Mouse (Mus musculus): ENCODE results near the gene Ehbp1. TPM values are rescaled to one million over a fixed set of nuclear protein-coding genes. Genes with fewer than 3 reads are reported as not detected.

Gene Ehbp1
- polyA plus RNA-seq, 1 experiment from 2014 or later: 23.5 TPM

- Histone ChIP-seq H3K4me3 (replicated peaks; ENCODE audit: low read length) (peak overlapping the region; percentile 59), H3K27me3 (replicated peaks; ENCODE audit: control insufficient read depth, insufficient read depth, low read length) (peaks cover 32% of the 10 kb centered on the region), H3K27ac (ENCODE audit: low read length) (peak overlapping the region; percentile 88), H3K36me3 (ENCODE audit: control insufficient read depth, insufficient read depth) (no peaks in the 10 kb centered on the region), H3K4me1 (replicated peaks; ENCODE audit: control insufficient read depth, insufficient read depth, low read length) (peaks cover 42% of the 10 kb centered on the region), H3K4me2 (ENCODE audit: low read length) (peak overlapping the region; percentile 68), H3K9ac (replicated peaks; ENCODE audit: low read depth, low read length) (peak overlapping the region; percentile 27), H3K9me3 (ENCODE audit: control insufficient read depth, low read length) (no peaks in the 10 kb centered on the region)
- no peak for ATAC-seq
- WGBS: under 1% methylated on average over 31 of the region's 31 CpGs
Measured at GRCm38 (mm10) chr11:22003341-22003981, 338.6 kb downstream of the Ehbp1 start.

GRCm38 (mm10) chr11:22002783-22003340 lies 339.2 kb downstream of the Ehbp1 start, which contains the start of gene Otx1:
Gene Otx1, minus strand, starts transcription at chr11:22002897.
- ATAC-seq: no peak
- Histone ChIP-seq H3K27ac (ENCODE audit: low read length) (peak within 1 kb of the TSS; percentile 88), H3K4me3 (replicated peaks; ENCODE audit: low read length) (peak within 1 kb of the TSS; percentile 59), H3K4me1 (replicated peaks; ENCODE audit: control insufficient read depth, insufficient read depth, low read length) (peaks cover 39% of the 10 kb centered on the region), H3K27me3 (replicated peaks; ENCODE audit: control insufficient read depth, insufficient read depth, low read length) (peaks cover 34% of the 10 kb centered on the region), H3K36me3 (ENCODE audit: control insufficient read depth, insufficient read depth) (no peaks in the 10 kb centered on the region), H3K9me3 (ENCODE audit: control insufficient read depth, low read length) (no peaks in the 10 kb centered on the region), H3K9ac (replicated peaks; ENCODE audit: low read depth, low read length) (peak within 1 kb of the TSS; percentile 74), H3K4me2 (ENCODE audit: low read length) (peak within 1 kb of the TSS; percentile 68)
- WGBS: under 1% methylated on average over 34 of the region's 34 CpGs

- Histone ChIP-seq H3K9me3 (ENCODE audit: control insufficient read depth, low read length) (no peaks in the 10 kb centered on the region), H3K4me1 (replicated peaks; ENCODE audit: control insufficient read depth, insufficient read depth, low read length) (peaks cover 35% of the 10 kb centered on the region), H3K36me3 (ENCODE audit: control insufficient read depth, insufficient read depth) (no peaks in the 10 kb centered on the region), H3K27ac (ENCODE audit: low read length) (peak overlapping the region; percentile 88), H3K4me2 (ENCODE audit: low read length) (peak overlapping the region; percentile 68), H3K4me3 (replicated peaks; ENCODE audit: low read length) (peak overlapping the region; percentile 59), H3K27me3 (replicated peaks; ENCODE audit: control insufficient read depth, insufficient read depth, low read length) (peaks cover 30% of the 10 kb centered on the region), H3K9ac (replicated peaks; ENCODE audit: low read depth, low read length) (peak overlapping the region; percentile 74)
- ATAC-seq: no peak
- WGBS: under 1% methylated on average over 34 of the region's 34 CpGs
Measured at GRCm38 (mm10) chr11:22002062-22002782, 339.9 kb downstream of the Ehbp1 start.

- H3K4me2 ChIP-seq (ENCODE audit: low read length): peak overlapping the region; percentile 68
- no peaks in the 10 kb centered on the region for H3K9me3 ChIP-seq (ENCODE audit: control insufficient read depth, low read length)
- under 1% methylated on average over 56 of the region's 59 CpGs for WGBS
- peak; percentile 85 for ATAC-seq
- H3K4me1 ChIP-seq (replicated peaks; ENCODE audit: control insufficient read depth, insufficient read depth, low read length): peaks cover 40% of the 10 kb centered on the region
- peak overlapping the region; percentile 59 for H3K4me3 ChIP-seq (replicated peaks; ENCODE audit: low read length)
- H3K9ac ChIP-seq (replicated peaks; ENCODE audit: low read depth, low read length): peak overlapping the region; percentile 74
- peak overlapping the region; percentile 88 for H3K27ac ChIP-seq (ENCODE audit: low read length)
- H3K27me3 ChIP-seq (replicated peaks; ENCODE audit: control insufficient read depth, insufficient read depth, low read length): peaks cover 26% of the 10 kb centered on the region
- H3K36me3 ChIP-seq (ENCODE audit: control insufficient read depth, insufficient read depth): no peaks in the 10 kb centered on the region
Measured at GRCm38 (mm10) chr11:22001321-22002061, 340.6 kb downstream of the Ehbp1 start.

GRCm38 (mm10) chr11:22000316-22001076 lies 341.6 kb downstream of the Ehbp1 start:
- H3K9ac ChIP-seq (replicated peaks; ENCODE audit: low read depth, low read length): peak overlapping the region; percentile 66
- no peak for ATAC-seq
- H3K27ac ChIP-seq (ENCODE audit: low read length): peak overlapping the region; percentile 28; the same call in 1 of the 2 replicates
- no peaks in the 10 kb centered on the region for H3K9me3 ChIP-seq (ENCODE audit: control insufficient read depth, low read length)
- H3K4me1 ChIP-seq (replicated peaks; ENCODE audit: control insufficient read depth, insufficient read depth, low read length): peaks cover 49% of the 10 kb centered on the region
- H3K4me3 ChIP-seq (replicated peaks; ENCODE audit: low read length): peak overlapping the region; percentile 59
- H3K4me2 ChIP-seq (ENCODE audit: low read length): peak overlapping the region; percentile 68
- peaks cover 20% of the 10 kb centered on the region for H3K27me3 ChIP-seq (replicated peaks; ENCODE audit: control insufficient read depth, insufficient read depth, low read length)
- no peaks in the 10 kb centered on the region for H3K36me3 ChIP-seq (ENCODE audit: control insufficient read depth, insufficient read depth)
- WGBS: 3% methylated on average over 48 of the region's 48 CpGs

GRCm38 (mm10) chr11:21999396-22000315 lies 342.4 kb downstream of the Ehbp1 start:
- Histone ChIP-seq H3K4me2 (ENCODE audit: low read length) (peak overlapping the region; percentile 68), H3K4me1 (replicated peaks; ENCODE audit: control insufficient read depth, insufficient read depth, low read length) (peaks cover 48% of the 10 kb centered on the region), H3K9ac (replicated peaks; ENCODE audit: low read depth, low read length) (peak overlapping the region; percentile 66), H3K9me3 (ENCODE audit: control insufficient read depth, low read length) (no peaks in the 10 kb centered on the region), H3K27ac (ENCODE audit: low read length) (no peak overlapping the region), H3K4me3 (replicated peaks; ENCODE audit: low read length) (peak overlapping the region; percentile 59), H3K27me3 (replicated peaks; ENCODE audit: control insufficient read depth, insufficient read depth, low read length) (peaks cover 16% of the 10 kb centered on the region), H3K36me3 (ENCODE audit: control insufficient read depth, insufficient read depth) (no peaks in the 10 kb centered on the region)
- ATAC-seq: no peak
- WGBS: 4% methylated on average over 31 of the region's 31 CpGs

- 9% methylated on average over 32 of the region's 32 CpGs for WGBS
- H3K36me3 ChIP-seq (ENCODE audit: control insufficient read depth, insufficient read depth): no peaks in the 10 kb centered on the region
- H3K4me1 ChIP-seq (replicated peaks; ENCODE audit: control insufficient read depth, insufficient read depth, low read length): peaks cover 40% of the 10 kb centered on the region
- no peaks in the 10 kb centered on the region for H3K9me3 ChIP-seq (ENCODE audit: control insufficient read depth, low read length)
- peak overlapping the region; percentile 68 for H3K4me2 ChIP-seq (ENCODE audit: low read length)
- H3K4me3 ChIP-seq (replicated peaks; ENCODE audit: low read length): peak overlapping the region; percentile 59
- no peak for ATAC-seq
- peaks cover 14% of the 10 kb centered on the region for H3K27me3 ChIP-seq (replicated peaks; ENCODE audit: control insufficient read depth, insufficient read depth, low read length)
- 0 out of 2 replicates have a peak overlapping the region, but pooled peaks have one; percentile 5 for H3K27ac ChIP-seq (ENCODE audit: low read length)
- H3K9ac ChIP-seq (replicated peaks; ENCODE audit: low read depth, low read length): peak overlapping the region; percentile 30; the same call in 1 of the 2 replicates
Measured at GRCm38 (mm10) chr11:21998141-21999047, 343.7 kb downstream of the Ehbp1 start.

Measured in forebrain, embryonic 16.5 days (tissue).